Mouse (Mus musculus) cortical plate, adult 2 months (tissue): ENCODE measurements around the gene Nnat.

Experiments used
- CTCF ChIP-seq: fragments of 200-500 bp; IDR thresholded peaks from 2 replicates; pipeline ENCODE4 v1.5.1; 2011; ENCODE audit warnings: mild to moderate bottlenecking, control low read depth, low read length; ENCODE audit not compliant: insufficient read depth; ENCODE audit errors: extremely low read depth
- POLR2A ChIP-seq: fragments of 200-500 bp; IDR thresholded peaks from 2 replicates; pipeline ENCODE4 v1.6.1; 2011; ENCODE audit warnings: mild to moderate bottlenecking, low read length, control low read depth; ENCODE audit not compliant: insufficient read depth; ENCODE audit errors: extremely low read depth

GRCm38 (mm10) chr2:157540073-157540952 lies 19.6 kb upstream of the Nnat start:
- TF ChIP-seq CTCF, result no peak
- TF ChIP-seq POLR2A, result no peak
